9 mouse cellular contexts compared by ENCODE assay signal in genomic region chr11:116221931-116222739, GRCm38 (mm10). TPM values are rescaled to one million over a fixed set of nuclear protein-coding genes. Genes with fewer than 3 reads are reported as not detected.
DNase-seq lines count a peak whose midpoint lies in the region; ATAC-seq and TF ChIP-seq lines count a peak whose summit lies in the region.
"Had no signal": no experiment of that assay in that cellular context is flagged by ENCODE, and none has a peak within 500 bp of the region (broad histone marks: within the 10 kb centered on the region; RNA-seq: fewer than 3 reads in every experiment).

No protein-coding gene starts in this region.

- H3K4me1 ChIP-seq in liver, postnatal 0 days (ENCODE audit: insufficient read depth): peaks cover 27% of the 10 kb centered on the region

- DNase-seq in kidney, postnatal 4 days: peak; percentile 57 to 74
- DNase-seq in kidney, postnatal 36 days: no peak
- DNase-seq in embryo, embryonic 11 days: peak; percentile 64
- DNase-seq in heart, postnatal 10 days: peak; percentile 49 to 52
- DNase-seq in liver, postnatal 0 days: peak; percentile 26
- DNase-seq in frontal cortex, postnatal 25 days (ENCODE audit: low spot score in 2 of 2): no peak
- no peak for DNase-seq in thymus, postnatal 0 days (ENCODE audit: low spot score)
- no peak for DNase-seq in spleen, postnatal 4 days (ENCODE audit: low spot score in 2 of 2)

- 11% methylated on average over 53 of the region's 53 CpGs for WGBS in liver, postnatal 0 days (ENCODE audit: insufficient replicate concordance)

- peak overlapping the region; percentile 19 for H3K4me3 ChIP-seq in liver, postnatal 0 days (ENCODE audit: low read depth, low read length)

- TF ChIP-seq EP300 in liver, postnatal 0 days (IDR thresholded peaks at IDR 0.05; ENCODE audit: low read depth): no peak

- H3K27me3 ChIP-seq in liver, postnatal 0 days (ENCODE audit: insufficient read depth, low read length): peaks cover 29% of the 10 kb centered on the region

- peak overlapping the region; percentile 59 for H3K4me2 ChIP-seq in liver, postnatal 0 days (ENCODE audit: low read depth, low read length)

- H3K36me3 ChIP-seq in liver, postnatal 0 days (replicated peaks; ENCODE audit: insufficient read depth, low read length): no peaks in the 10 kb centered on the region

- ATAC-seq in liver, postnatal 0 days: no peak

- no peak overlapping the region for H3K27ac ChIP-seq in liver, postnatal 0 days (ENCODE audit: low read depth)
- H3K27ac ChIP-seq: macrophage had no signal

- H3K9ac ChIP-seq in liver, postnatal 0 days (replicated peaks): peak overlapping the region; percentile 6; the same call in 1 of the 2 replicates

- intact Hi-C loops in heart, postnatal 10 days (cut with DNase I): loop anchor here (5.0 kb wide), 1 partner anchor 135 kb away; the partner anchor contains the start of gene Wbp2

- TF ChIP-seq CTCF in liver, postnatal 0 days (IDR thresholded peaks at IDR 0.05; ENCODE audit: low read depth): no peak

- no peaks in the 10 kb centered on the region for H3K9me3 ChIP-seq in liver, postnatal 0 days (ENCODE audit: low read length)

RNA-seq across cellular contexts. Expression of gene Evpl, which starts 15.7 kb away (rescaled TPM):
- total RNA-seq in heart, postnatal 10 days (2021): 1 to 10 TPM; 1.2 TPM
- polyA plus RNA-seq in liver, postnatal 0 days (2015; fragmentation: Nextera tagmentation; extraction: Ambion mirVana): 0.06 and 0.07 TPM in 2 replicates
- 1.5 and 2.0 TPM in 2 replicates for polyA plus RNA-seq in thymus, postnatal 0 days (2015; fragmentation: Nextera tagmentation; extraction: Ambion mirVana)
- polyA plus RNA-seq: macrophage had no signal

RNA-seq across cellular contexts. Expression of gene Acox1, which starts 23.3 kb away (rescaled TPM):
- 10 to 100 TPM; 92.5 to 99.9 TPM for total RNA-seq in heart, postnatal 10 days (2021)
- polyA plus RNA-seq in liver, postnatal 0 days (2015; fragmentation: Nextera tagmentation; extraction: Ambion mirVana): 258 and 304 TPM in 2 replicates
- polyA plus RNA-seq in thymus, postnatal 0 days (2015; fragmentation: Nextera tagmentation; extraction: Ambion mirVana): 20.0 and 20.7 TPM in 2 replicates

RNA-seq across cellular contexts. Expression of gene Ten1, which starts 23.5 kb away (rescaled TPM):
- 10 to 100 TPM; 29.7 to 34.0 TPM for total RNA-seq in heart, postnatal 10 days (2021)
- polyA plus RNA-seq in liver, postnatal 0 days (2015; fragmentation: Nextera tagmentation; extraction: Ambion mirVana): 20.7 and 22.8 TPM in 2 replicates
- polyA plus RNA-seq in thymus, postnatal 0 days (2015; fragmentation: Nextera tagmentation; extraction: Ambion mirVana): 127 and 134 TPM in 2 replicates

RNA-seq across cellular contexts. Expression of gene Srp68, which starts 51.9 kb away (rescaled TPM):
- 10 to 100 TPM; 58.7 to 59.8 TPM for total RNA-seq in heart, postnatal 10 days (2021)
- 20.9 and 23.8 TPM in 2 replicates for polyA plus RNA-seq in liver, postnatal 0 days (2015; fragmentation: Nextera tagmentation; extraction: Ambion mirVana)
- 86.4 and 89.0 TPM in 2 replicates for polyA plus RNA-seq in thymus, postnatal 0 days (2015; fragmentation: Nextera tagmentation; extraction: Ambion mirVana)

RNA-seq across cellular contexts. Expression of gene Fbf1, which starts 54.2 kb away (rescaled TPM):
- total RNA-seq in heart, postnatal 10 days (2021): 10 to 100 TPM; 17.4 to 17.7 TPM
- 2.2 and 2.3 TPM in 2 replicates for polyA plus RNA-seq in liver, postnatal 0 days (2015; fragmentation: Nextera tagmentation; extraction: Ambion mirVana)
- 12.0 and 13.1 TPM in 2 replicates for polyA plus RNA-seq in thymus, postnatal 0 days (2015; fragmentation: Nextera tagmentation; extraction: Ambion mirVana)

Comparison
In these comparisons a context has a peak if more than half of its experiments do, and no peak if none do; other contexts are left out.
1. DNase-seq: peak in kidney, postnatal 4 days (2 of 2), embryo, embryonic 11 days (single experiment), heart, postnatal 10 days (2 of 2) and liver, postnatal 0 days (single experiment); none in kidney, postnatal 36 days (0 of 2), frontal cortex, postnatal 25 days (0 of 2), thymus, postnatal 0 days (single experiment) and spleen, postnatal 4 days (0 of 2).
2. RNA of gene Acox1, which starts 23.3 kb away (polyA plus RNA-seq): 258 to 304 TPM in liver, postnatal 0 days; 20.0 to 20.7 TPM in thymus, postnatal 0 days; every median in the first group is over 10 times any median in the second.